Mouse (Mus musculus) embryonic facial prominence, embryonic 11.5 days (tissue): ENCODE data around the gene Igsf9. TPM values are rescaled to one million over a fixed set of nuclear protein-coding genes. Genes with fewer than 3 reads are reported as not detected.

ENCODE experiments used
- ATAC-seq: fragments of 200-750 bp; cut with Nextera tagmentation; replicated peaks from 2 replicates; pipeline ENCODE4 v1.8.0; 2017; ENCODE audit warnings: low read depth; ENCODE audit not compliant: insufficient number of reproducible peaks, low FRiP score, low TSS enrichment
- DNase-seq: peaks from one replicate; pipeline ENCODE4 v3.0.0-alpha.2; 2015; ENCODE audit warnings: low spot score
- H3K27ac ChIP-seq: fragments of 300-500 bp; sonication (generic); replicated peaks from 2 replicates; pipeline ENCODE4 v1.5.1; 2014; ENCODE audit warnings: mild to moderate bottlenecking, low read depth, low read length, control low read depth
- H3K27me3 ChIP-seq: fragments of 300-500 bp; sonication (generic); 2 replicates; pipeline ENCODE4 v1.6.1; 2014; ENCODE audit warnings: mild to moderate bottlenecking, low read length, moderate library complexity, mixed read lengths; ENCODE audit not compliant: control insufficient read depth, insufficient read depth
- H3K36me3 ChIP-seq: fragments of 300-500 bp; sonication (generic); replicated peaks from 2 replicates; pipeline ENCODE4 v1.6.1; 2014; ENCODE audit warnings: low read depth, mild to moderate bottlenecking, low read length, moderate library complexity, mixed read lengths; ENCODE audit not compliant: control insufficient read depth, insufficient read depth
- H3K4me1 ChIP-seq: fragments of 300-500 bp; sonication (generic); 2 replicates; pipeline ENCODE4 v1.6.1; 2014; ENCODE audit warnings: low read length, mixed read lengths; ENCODE audit not compliant: control insufficient read depth, insufficient read depth
- H3K4me2 ChIP-seq: fragments of 300-500 bp; sonication (generic); 2 replicates; pipeline ENCODE4 v1.6.1; 2014; ENCODE audit warnings: low read depth, mild to moderate bottlenecking, control low read depth, low read length, moderate library complexity
- H3K4me3 ChIP-seq: fragments of 300-500 bp; sonication (generic); 2 replicates; pipeline ENCODE4 v1.5.1; 2014; ENCODE audit warnings: low read depth, low read length, control low read depth
- H3K9ac ChIP-seq: fragments of 300-500 bp; sonication (generic); replicated peaks from 2 replicates; pipeline ENCODE4 v1.6.1; 2014; ENCODE audit warnings: mild to moderate bottlenecking, control low read depth, low read length
- H3K9me3 ChIP-seq: fragments of 300-500 bp; sonication (generic); replicated peaks from 2 replicates; pipeline ENCODE4 v1.6.1; 2016; ENCODE audit warnings: mild to moderate bottlenecking, low read length, inconsistent platforms, mixed read lengths; ENCODE audit not compliant: control insufficient read depth
- WGBS: fragments of 180-500 bp; shearing (Covaris S2); extraction: QIAGEN DNeasy Blood & Tissue Kit; methylation state at CpG from one replicate; pipeline ENCODE4 v1.1.7; 2014; 5-methylcytosine and 5-hydroxymethylcytosine counted together
- polyA plus RNA-seq: library from polyadenylated mRNA; unstranded; fragments of >200 nt; fragmentation: Nextera tagmentation; extraction: Ambion mirVana; gene quantifications from 2 replicates; pipeline ENCODE4 v1.2.1, GENCODE M21; 2014

Igsf9 gene
- polyA plus RNA-seq, 1 experiment from 2014 or later, result 36.8 TPM

DNA sequence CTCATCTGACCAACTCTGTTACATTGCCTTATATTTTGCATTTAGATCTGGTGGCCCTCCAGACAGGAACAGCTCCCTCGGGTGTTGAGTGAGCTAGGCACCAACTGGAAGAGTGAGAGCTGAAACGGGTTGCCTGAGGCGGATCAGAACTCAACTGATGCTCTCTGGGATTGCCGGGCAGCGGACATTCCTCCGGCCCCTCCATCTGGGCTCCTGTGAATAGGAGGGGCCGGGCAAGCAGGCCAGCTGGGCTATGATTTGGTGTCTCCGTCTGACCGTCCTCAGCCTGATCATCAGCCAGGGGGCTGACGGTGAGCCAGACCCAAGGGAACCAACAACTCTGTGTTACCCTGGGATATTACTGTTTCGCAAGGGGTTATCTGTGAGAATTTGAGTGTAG lies 2.6 kb downstream of the Igsf9 start:
- H3K4me2 ChIP-seq, result peak overlapping the region; percentile 75
- whole genome bisulfite sequencing, result 30% methylated on average over 11 of the region's 11 CpGs
- H3K36me3 ChIP-seq, result no peaks in the 10 kb centered on the region; the same call in 1 of the 2 replicates
- H3K4me3 ChIP-seq, result peak overlapping the region; percentile 12
- DNase-seq (no peak), ATAC-seq (no peak)
- no peaks in the 10 kb centered on the region for H3K9me3 ChIP-seq
- peaks cover 17% of the 10 kb centered on the region for H3K4me1 ChIP-seq
- H3K27ac ChIP-seq, result no peak overlapping the region
- H3K27me3 ChIP-seq, result no peaks in the 10 kb centered on the region
- peak overlapping the region; percentile 15 for H3K9ac ChIP-seq

DNA sequence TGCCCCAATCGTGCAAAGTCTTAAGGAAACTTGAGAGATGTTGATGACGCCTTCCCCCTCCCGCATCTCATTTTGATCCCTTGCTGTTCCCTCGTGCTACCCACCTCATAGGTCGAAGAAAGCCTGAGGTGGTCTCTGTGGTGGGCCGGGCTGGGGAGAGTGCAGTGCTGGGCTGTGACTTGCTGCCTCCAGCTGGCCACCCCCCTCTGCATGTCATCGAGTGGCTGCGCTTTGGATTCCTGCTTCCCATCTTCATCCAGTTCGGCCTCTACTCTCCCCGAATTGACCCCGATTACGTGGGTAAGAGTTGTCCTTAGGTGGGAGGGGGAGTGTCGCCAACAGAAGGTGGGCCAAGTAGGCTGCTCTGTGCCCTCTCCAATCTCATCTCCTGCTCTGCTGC lies 3.1 kb downstream of the Igsf9 start:
- Histone ChIP-seq H3K9me3 (no peaks in the 10 kb centered on the region), H3K27ac (no peak overlapping the region), H3K4me1 (peaks cover 17% of the 10 kb centered on the region), H3K4me2 (peak overlapping the region; percentile 75), H3K9ac (peak overlapping the region; percentile 15; the same call in 1 of the 2 replicates), H3K4me3 (peak overlapping the region; percentile 12), H3K36me3 (no peaks in the 10 kb centered on the region; the same call in 1 of the 2 replicates), H3K27me3 (no peaks in the 10 kb centered on the region)
- ATAC-seq, result no peak
- WGBS, result 54% methylated on average over 13 of the region's 13 CpGs
- no peak for DNase-seq

DNA sequence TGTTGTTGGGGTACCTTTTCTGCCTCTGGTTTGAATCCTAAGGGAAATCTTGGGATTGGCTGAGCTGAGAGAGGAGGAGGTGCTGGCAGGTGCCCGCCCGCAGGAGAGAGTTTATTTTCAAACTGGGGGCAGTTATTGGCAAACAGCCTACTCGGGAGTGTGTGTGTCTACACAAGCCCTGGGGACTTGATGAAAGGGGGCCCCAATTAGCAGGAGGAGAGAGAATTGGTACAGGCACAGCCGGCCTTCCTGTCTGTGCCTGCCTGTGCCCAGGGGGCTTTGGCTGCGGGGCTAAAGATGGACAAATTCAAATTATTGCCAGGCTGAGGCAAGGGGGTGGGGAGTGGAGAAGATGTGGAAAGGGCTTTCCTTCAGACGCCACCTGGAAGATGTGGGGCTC lies 4.2 kb downstream of the Igsf9 start:
- H3K9me3 ChIP-seq, result no peaks in the 10 kb centered on the region
- DNase-seq (no peak), ATAC-seq (no peak)
- H3K9ac ChIP-seq, result peak overlapping the region; percentile 43
- H3K27me3 ChIP-seq, result no peaks in the 10 kb centered on the region
- H3K4me2 ChIP-seq, result peak overlapping the region; percentile 37
- H3K4me1 ChIP-seq, result peaks cover 17% of the 10 kb centered on the region
- peak overlapping the region; percentile 3; the same call in 1 of the 2 replicates for H3K4me3 ChIP-seq
- H3K36me3 ChIP-seq, result no peaks in the 10 kb centered on the region; the same call in 1 of the 2 replicates
- H3K27ac ChIP-seq, result no peak overlapping the region
- 26% methylated on average over 6 of the region's 6 CpGs for WGBS

DNA sequence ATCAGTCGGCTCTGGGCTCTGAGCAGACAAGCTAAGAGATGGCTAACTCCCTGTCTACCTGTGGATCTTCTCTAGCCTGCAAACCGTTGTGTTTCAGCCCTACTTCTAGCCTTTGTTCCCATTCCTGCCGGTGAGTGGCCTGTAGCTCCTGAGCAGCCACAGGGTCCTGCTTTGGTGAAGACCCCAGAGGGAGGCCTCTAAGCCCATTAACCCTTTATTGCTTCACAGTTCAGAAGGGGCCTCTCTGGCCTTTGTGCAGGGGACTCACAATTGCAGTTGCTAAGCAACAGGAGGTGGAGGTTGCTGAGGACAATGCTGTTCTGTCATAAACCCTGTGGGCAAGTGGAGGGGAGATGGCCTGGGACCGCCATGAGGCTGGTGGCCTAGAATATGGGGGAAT lies 4.6 kb downstream of the Igsf9 start:
- H3K36me3 ChIP-seq, result no peaks in the 10 kb centered on the region; the same call in none of the 2 replicates
- H3K9ac ChIP-seq, result peak overlapping the region; percentile 43
- peaks cover 17% of the 10 kb centered on the region for H3K4me1 ChIP-seq

DNA sequence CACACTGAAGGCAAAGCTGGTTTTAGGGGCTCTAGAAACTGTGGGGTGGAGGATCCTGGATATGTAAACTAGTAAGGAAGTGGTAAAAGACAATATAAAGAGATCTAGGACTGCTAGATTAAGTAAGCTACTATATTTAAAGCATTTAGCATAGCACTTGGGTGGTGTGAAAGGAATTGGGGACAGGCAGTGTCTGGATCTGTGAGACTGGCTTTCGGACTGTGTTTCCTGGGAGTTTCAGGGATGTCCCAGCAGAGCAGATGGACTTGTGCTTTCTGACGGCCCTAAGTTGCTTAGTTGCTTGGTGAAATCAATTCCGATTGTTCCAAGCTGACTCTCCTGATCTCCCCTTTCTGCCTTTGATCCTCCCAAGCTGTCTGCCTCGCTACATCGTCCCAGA lies 5.1 kb downstream of the Igsf9 start:
- H3K27me3 ChIP-seq, result no peaks in the 10 kb centered on the region
- no peak overlapping the region for H3K27ac ChIP-seq
- WGBS, result 64% methylated on average over 5 of the region's 5 CpGs
- H3K9me3 ChIP-seq, result no peaks in the 10 kb centered on the region
- H3K36me3 ChIP-seq, result no peaks in the 10 kb centered on the region; the same call in none of the 2 replicates
- peaks cover 17% of the 10 kb centered on the region for H3K4me1 ChIP-seq
- peak overlapping the region; percentile 43 for H3K9ac ChIP-seq
- H3K4me2 ChIP-seq, result peak overlapping the region; percentile 37
- no peak overlapping the region for H3K4me3 ChIP-seq
- ATAC-seq (no peak), DNase-seq (no peak)

More for the DNA sequence above, 4.6 kb downstream of the Igsf9 start:
- ATAC-seq (no peak), DNase-seq (peak; percentile 46)
- H3K4me2 ChIP-seq, result peak overlapping the region; percentile 37
- H3K27me3 ChIP-seq, result no peaks in the 10 kb centered on the region
- H3K4me3 ChIP-seq, result peak overlapping the region; percentile 3; the same call in 1 of the 2 replicates
- no peaks in the 10 kb centered on the region for H3K9me3 ChIP-seq
- H3K27ac ChIP-seq, result no peak overlapping the region
- WGBS, result 22% methylated on average over 4 of the region's 4 CpGs

DNA sequence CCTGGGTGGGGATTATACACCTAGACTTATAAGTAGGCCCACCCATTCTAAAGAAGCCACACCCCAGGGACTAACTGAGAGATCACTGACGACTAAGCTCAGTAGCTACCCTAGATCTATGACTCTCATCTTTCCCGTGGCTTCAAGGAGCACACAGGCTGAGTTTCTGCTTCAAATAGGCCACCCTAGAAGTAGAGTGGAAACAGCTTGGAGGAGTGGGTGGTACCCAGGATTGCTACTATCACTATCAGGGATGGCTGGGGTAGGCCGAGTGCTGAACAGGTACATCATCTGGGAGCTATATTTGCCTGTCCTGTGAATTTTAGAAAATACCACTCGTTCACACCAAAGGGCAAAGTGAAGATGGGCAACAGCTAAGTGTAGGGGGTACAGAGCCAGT lies 6.3 kb downstream of the Igsf9 start:
- DNase-seq (no peak), ATAC-seq (no peak)
- Histone ChIP-seq H3K9me3 (no peaks in the 10 kb centered on the region), H3K4me3 (no peak overlapping the region), H3K27ac (no peak overlapping the region), H3K27me3 (no peaks in the 10 kb centered on the region), H3K4me2 (no peak overlapping the region), H3K4me1 (peaks cover 17% of the 10 kb centered on the region), H3K36me3 (peaks cover 3% of the 10 kb centered on the region), H3K9ac (no peak overlapping the region)
- 71% methylated on average over 4 of the region's 4 CpGs for WGBS

DNA sequence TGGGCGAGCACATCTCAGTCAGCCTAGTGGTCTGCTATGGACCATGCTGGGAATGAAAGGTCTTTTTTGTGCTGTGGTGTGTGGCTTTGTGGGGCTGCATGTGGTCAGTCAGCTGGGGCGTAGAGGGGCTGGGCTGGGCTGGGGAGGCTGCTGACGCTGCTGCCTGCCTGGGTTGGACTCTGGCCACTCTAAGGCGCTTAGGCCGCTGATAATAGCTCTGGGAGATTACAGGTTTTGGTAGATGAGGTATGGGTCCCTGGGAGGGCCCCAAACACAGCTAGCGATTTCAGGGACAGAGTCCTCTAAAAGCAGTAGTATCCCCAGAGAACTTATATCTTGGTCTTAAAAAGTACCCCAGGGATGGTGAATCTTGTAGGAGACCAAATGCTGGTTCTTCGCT lies 7.2 kb downstream of the Igsf9 start:
- Histone ChIP-seq H3K36me3 (peaks cover 6% of the 10 kb centered on the region), H3K27me3 (no peaks in the 10 kb centered on the region), H3K4me1 (peaks cover 17% of the 10 kb centered on the region), H3K9me3 (no peaks in the 10 kb centered on the region), H3K9ac (no peak overlapping the region), H3K4me2 (no peak overlapping the region), H3K4me3 (no peak overlapping the region), H3K27ac (no peak overlapping the region)
- ATAC-seq (no peak), DNase-seq (no peak)
- 89% methylated on average over 7 of the region's 7 CpGs for WGBS

DNA sequence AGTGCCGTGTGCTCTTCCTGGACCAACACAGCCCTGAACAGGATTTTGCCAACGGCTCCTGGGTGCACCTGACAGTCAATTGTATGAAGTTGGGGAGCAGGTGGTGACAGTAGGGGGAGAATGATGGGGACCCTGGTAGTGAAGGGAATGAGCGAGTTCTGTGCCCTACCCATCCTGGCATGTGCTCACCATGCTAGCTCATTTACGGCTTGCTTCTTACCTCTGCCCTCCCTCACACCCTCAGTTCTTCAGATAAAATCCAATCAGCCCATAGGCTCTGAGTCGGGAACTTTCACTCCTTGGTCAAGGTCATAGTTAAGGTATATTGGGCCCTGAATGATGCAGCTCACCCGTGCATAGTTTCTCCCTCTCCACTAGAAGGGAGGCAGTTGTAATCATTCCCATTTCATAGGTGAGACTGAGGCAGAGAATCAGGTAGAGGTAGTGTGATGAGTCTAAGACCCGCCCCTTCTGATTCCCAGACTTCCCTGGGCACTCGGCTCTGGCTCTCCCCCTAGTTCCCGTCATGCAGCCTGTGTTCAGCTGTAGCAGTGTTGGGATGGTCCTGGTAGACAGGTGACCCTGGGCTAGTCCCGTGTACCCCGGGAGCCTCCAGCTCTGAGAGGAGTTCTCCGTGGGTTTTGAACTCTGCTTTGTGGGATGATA lies 8.1 kb downstream of the Igsf9 start:
- Histone ChIP-seq H3K4me3 (no peak overlapping the region), H3K36me3 (peaks cover 6% of the 10 kb centered on the region), H3K4me2 (no peak overlapping the region), H3K4me1 (peaks cover 11% of the 10 kb centered on the region), H3K9ac (no peak overlapping the region), H3K9me3 (no peaks in the 10 kb centered on the region), H3K27me3 (no peaks in the 10 kb centered on the region), H3K27ac (no peak overlapping the region)
- ATAC-seq (0 out of 2 replicates have a peak, but pooled peaks have one; percentile 16), DNase-seq (no peak)
- 61% methylated on average over 12 of the region's 12 CpGs for WGBS
